Mouse (Mus musculus): ENCODE data around the gene Gm4756. TPM values are rescaled to one million over a fixed set of nuclear protein-coding genes. Genes with fewer than 3 reads are reported as not detected.
"Not testable (repeated sequence)": the region's sequence is repeated elsewhere in the genome, so short reads cannot be mapped to it uniquely, and the experiment has no call there.

Gene Gm4756
- polyA plus RNA-seq, 1 experiment from 2014 or later: not detected

- ATAC-seq (ENCODE audit: low FRiP score, low read depth): no peak
- 83% methylated on average over 5 of the region's 5 CpGs for WGBS
Measured at GRCm38 (mm10) chr12:72622853-72623496, 26.5 kb downstream of the Gm4756 start.

GRCm38 (mm10) chr12:72621441-72621840 is 28.0 kb downstream of the Gm4756 start:
- H3K4me3 ChIP-seq: no peak overlapping the region
- WGBS: 100% methylated on average over 1 of the region's 1 CpGs
- H3K4me2 ChIP-seq: no peak overlapping the region
- no peaks in the 10 kb centered on the region for H3K36me3 ChIP-seq
- ATAC-seq (ENCODE audit: low FRiP score, low read depth): no peak
- no peaks in the 10 kb centered on the region for H3K9me3 ChIP-seq
- no peak overlapping the region for H3K9ac ChIP-seq
- H3K27me3 ChIP-seq: no peaks in the 10 kb centered on the region
- no peaks in the 10 kb centered on the region for H3K4me1 ChIP-seq (replicated peaks)
- H3K27ac ChIP-seq (replicated peaks): no peak overlapping the region

More at GRCm38 (mm10) chr12:72622853-72623496, 26.5 kb downstream of the Gm4756 start:
- Histone ChIP-seq H3K4me3 (no peak overlapping the region), H3K9ac (no peak overlapping the region), H3K9me3 (no peaks in the 10 kb centered on the region), H3K27ac (replicated peaks) (no peak overlapping the region), H3K4me1 (replicated peaks) (no peaks in the 10 kb centered on the region), H3K4me2 (no peak overlapping the region), H3K36me3 (no peaks in the 10 kb centered on the region), H3K27me3 (no peaks in the 10 kb centered on the region)

- no peaks in the 10 kb centered on the region for H3K36me3 ChIP-seq
Measured at GRCm38 (mm10) chr12:72620856-72621255, 28.6 kb downstream of the Gm4756 start.

GRCm38 (mm10) chr12:72612053-72612452 is 37.4 kb downstream of the Gm4756 start:
- H3K4me1 ChIP-seq (replicated peaks): no peaks in the 10 kb centered on the region
- H3K27ac ChIP-seq (replicated peaks): no peak overlapping the region
- no peak overlapping the region for H3K4me3 ChIP-seq
- H3K9me3 ChIP-seq: no peaks in the 10 kb centered on the region
- no peak overlapping the region for H3K9ac ChIP-seq
- no peak for ATAC-seq (ENCODE audit: low FRiP score, low read depth)
- H3K36me3 ChIP-seq: no peaks in the 10 kb centered on the region
- WGBS: 91% methylated on average over 3 of the region's 3 CpGs
- no peak overlapping the region for H3K4me2 ChIP-seq
- H3K27me3 ChIP-seq: no peaks in the 10 kb centered on the region

More at GRCm38 (mm10) chr12:72620856-72621255, 28.6 kb downstream of the Gm4756 start:
- H3K9me3 ChIP-seq: no peaks in the 10 kb centered on the region
- no peak overlapping the region for H3K4me3 ChIP-seq
- H3K27me3 ChIP-seq: no peaks in the 10 kb centered on the region
- 86% methylated on average over 7 of the region's 7 CpGs for WGBS
- no peak overlapping the region for H3K9ac ChIP-seq
- no peak overlapping the region for H3K4me2 ChIP-seq
- ATAC-seq (ENCODE audit: low FRiP score, low read depth): no peak
- H3K4me1 ChIP-seq (replicated peaks): no peaks in the 10 kb centered on the region
- H3K27ac ChIP-seq (replicated peaks): no peak overlapping the region

GRCm38 (mm10) chr12:72598731-72599130 is 50.7 kb downstream of the Gm4756 start:
- not testable (repeated sequence) for H3K9ac ChIP-seq; H3K27ac ChIP-seq (replicated peaks); H3K4me2 ChIP-seq; H3K36me3 ChIP-seq; H3K4me3 ChIP-seq; H3K4me1 ChIP-seq (replicated peaks); H3K27me3 ChIP-seq; ATAC-seq (ENCODE audit: low FRiP score, low read depth); H3K9me3 ChIP-seq
- WGBS: 95% methylated on average over 2 of the region's 2 CpGs

GRCm38 (mm10) chr12:72594001-72594400 is 55.5 kb downstream of the Gm4756 start:
- Histone ChIP-seq H3K4me3 (no peak overlapping the region), H3K4me2 (no peak overlapping the region), H3K27me3 (no peaks in the 10 kb centered on the region), H3K9me3 (no peaks in the 10 kb centered on the region), H3K36me3 (no peaks in the 10 kb centered on the region), H3K9ac (no peak overlapping the region), H3K4me1 (replicated peaks) (no peaks in the 10 kb centered on the region), H3K27ac (replicated peaks) (no peak overlapping the region)
- 61% methylated on average over 2 of the region's 2 CpGs for WGBS
- no peak for ATAC-seq (ENCODE audit: low FRiP score, low read depth)

- no peaks in the 10 kb centered on the region for H3K9me3 ChIP-seq
- no peak for ATAC-seq (ENCODE audit: low FRiP score, low read depth)
Measured at GRCm38 (mm10) chr12:72592991-72593390, 56.5 kb downstream of the Gm4756 start.

GRCm38 (mm10) chr12:72585339-72585738 is 64.1 kb downstream of the Gm4756 start:
- peaks cover 3% of the 10 kb centered on the region for H3K36me3 ChIP-seq
- H3K9ac ChIP-seq: no peak overlapping the region
- H3K27ac ChIP-seq (replicated peaks): no peak overlapping the region
- H3K4me3 ChIP-seq: no peak overlapping the region
- no peak overlapping the region for H3K4me2 ChIP-seq
- H3K4me1 ChIP-seq (replicated peaks): no peaks in the 10 kb centered on the region
- 0 out of 2 replicates have a peak, but pooled peaks cover 4% of the 10 kb centered on the region for H3K9me3 ChIP-seq
- 86% methylated on average over 1 of the region's 1 CpGs for WGBS
- ATAC-seq (ENCODE audit: low FRiP score, low read depth): no peak
- H3K27me3 ChIP-seq: no peaks in the 10 kb centered on the region

More at GRCm38 (mm10) chr12:72592991-72593390, 56.5 kb downstream of the Gm4756 start:
- H3K36me3 ChIP-seq: no peaks in the 10 kb centered on the region
- H3K4me1 ChIP-seq (replicated peaks): no peaks in the 10 kb centered on the region
- no peak overlapping the region for H3K4me2 ChIP-seq
- H3K4me3 ChIP-seq: no peak overlapping the region
- H3K9ac ChIP-seq: no peak overlapping the region
- no peak overlapping the region for H3K27ac ChIP-seq (replicated peaks)
- no peaks in the 10 kb centered on the region for H3K27me3 ChIP-seq

GRCm38 (mm10) chr12:72583099-72583498 is 66.4 kb downstream of the Gm4756 start:
- WGBS: 96% methylated on average over 2 of the region's 2 CpGs
- Histone ChIP-seq H3K36me3 (peaks cover 8% of the 10 kb centered on the region), H3K27me3 (no peaks in the 10 kb centered on the region), H3K4me2 (no peak overlapping the region), H3K4me3 (no peak overlapping the region), H3K9ac (no peak overlapping the region), H3K9me3 (0 out of 2 replicates have a peak, but pooled peaks cover 4% of the 10 kb centered on the region), H3K4me1 (replicated peaks) (no peaks in the 10 kb centered on the region), H3K27ac (replicated peaks) (no peak overlapping the region)
- no peak for ATAC-seq (ENCODE audit: low FRiP score, low read depth)

GRCm38 (mm10) chr12:72582021-72582420 is 67.4 kb downstream of the Gm4756 start:
- Histone ChIP-seq H3K4me1 (replicated peaks) (no peaks in the 10 kb centered on the region), H3K9ac (no peak overlapping the region), H3K4me2 (no peak overlapping the region), H3K9me3 (0 out of 2 replicates have a peak, but pooled peaks cover 4% of the 10 kb centered on the region), H3K27me3 (no peaks in the 10 kb centered on the region), H3K4me3 (no peak overlapping the region), H3K27ac (replicated peaks) (no peak overlapping the region), H3K36me3 (peaks cover 10% of the 10 kb centered on the region)
- no peak for ATAC-seq (ENCODE audit: low FRiP score, low read depth)
- WGBS: 95% methylated on average over 3 of the region's 3 CpGs

GRCm38 (mm10) chr12:72564281-72564795 is 85.1 kb downstream of the Gm4756 start:
- Histone ChIP-seq H3K9me3 (no peaks in the 10 kb centered on the region), H3K4me3 (no peak overlapping the region), H3K27me3 (no peaks in the 10 kb centered on the region), H3K9ac (no peak overlapping the region), H3K4me1 (replicated peaks) (no peaks in the 10 kb centered on the region), H3K4me2 (no peak overlapping the region), H3K27ac (replicated peaks) (no peak overlapping the region), H3K36me3 (no peaks in the 10 kb centered on the region)
- WGBS: 94% methylated on average over 4 of the region's 4 CpGs
- no peak for ATAC-seq (ENCODE audit: low FRiP score, low read depth)

- Histone ChIP-seq H3K4me2 (no peak overlapping the region), H3K4me3 (no peak overlapping the region), H3K4me1 (replicated peaks) (no peaks in the 10 kb centered on the region), H3K9ac (no peak overlapping the region), H3K27me3 (no peaks in the 10 kb centered on the region), H3K9me3 (no peaks in the 10 kb centered on the region), H3K36me3 (peaks cover 12% of the 10 kb centered on the region; the same call in 1 of the 2 replicates), H3K27ac (replicated peaks) (no peak overlapping the region)
- no peak for ATAC-seq (ENCODE audit: low FRiP score, low read depth)
- WGBS: 69% methylated on average over 4 of the region's 4 CpGs
Measured at GRCm38 (mm10) chr12:72554347-72554746, 95.1 kb downstream of the Gm4756 start.
